Mouse (Mus musculus) forebrain, embryonic 16.5 days (tissue): Measurements from ENCODE around the gene Kcnk7. TPM values are rescaled to one million over a fixed set of nuclear protein-coding genes. Genes with fewer than 3 reads are reported as not detected.

ENCODE experiments used
- ATAC-seq: fragments of 200-750 bp; cut with Nextera tagmentation; 2 replicates; pipeline ENCODE4 v1.8.0; 2017; ENCODE audit warnings: mild to moderate bottlenecking, moderate library complexity
- H3K27ac ChIP-seq: fragments of 300-500 bp; sonication (generic); 2 replicates; pipeline ENCODE4 v1.5.1; 2014; ENCODE audit warnings: low read length, control low read depth
- H3K27me3 ChIP-seq: fragments of 300-500 bp; sonication (generic); replicated peaks from 2 replicates; pipeline ENCODE4 v1.6.1; 2014; ENCODE audit warnings: low read length; ENCODE audit not compliant: control insufficient read depth, insufficient read depth
- H3K36me3 ChIP-seq: fragments of 300-500 bp; sonication (generic); 2 replicates; pipeline ENCODE4 v1.6.1; 2014; ENCODE audit not compliant: control insufficient read depth, insufficient read depth
- H3K4me1 ChIP-seq: fragments of 300-500 bp; sonication (generic); replicated peaks from 2 replicates; pipeline ENCODE4 v1.6.1; 2014; ENCODE audit warnings: low read length; ENCODE audit not compliant: control insufficient read depth, insufficient read depth
- H3K4me2 ChIP-seq: fragments of 300-500 bp; sonication (generic); 2 replicates; pipeline ENCODE4 v1.6.1; 2014; ENCODE audit warnings: mild to moderate bottlenecking, low read length, control low read depth
- H3K4me3 ChIP-seq: fragments of 300-500 bp; sonication (generic); replicated peaks from 2 replicates; pipeline ENCODE4 v1.5.1; 2014; ENCODE audit warnings: mild to moderate bottlenecking, low read length, control low read depth
- H3K9ac ChIP-seq: fragments of 300-500 bp; sonication (generic); replicated peaks from 2 replicates; pipeline ENCODE4 v1.6.1; 2014; ENCODE audit warnings: low read depth, low read length, control low read depth
- H3K9me3 ChIP-seq: fragments of 300-500 bp; sonication (generic); 2 replicates; pipeline ENCODE4 v1.6.1; 2016; ENCODE audit warnings: low read length; ENCODE audit not compliant: control insufficient read depth
- WGBS: fragments of 180-500 bp; shearing (Covaris S2); extraction: QIAGEN DNeasy Blood & Tissue Kit; methylation state at CpG from one replicate; pipeline ENCODE4 v1.1.7; 2014; 5-methylcytosine and 5-hydroxymethylcytosine counted together
- polyA plus RNA-seq: library from polyadenylated mRNA; unstranded; fragments of >200 nt; fragmentation: Nextera tagmentation; extraction: Ambion mirVana; gene quantifications from 2 replicates; pipeline ENCODE4 v1.2.1, GENCODE M21; 2015

The Kcnk7 gene
- polyA plus RNA-seq = 0.24 and 0.48 TPM in 2 replicates

GRCm38 (mm10) chr19:5704163-5704800 lies at the start of gene Kcnk7:
Kcnk7 (plus strand) TSS chr19:5704367.
- H3K27ac ChIP-seq = no peak within 1 kb of the TSS; the same call in 1 of the 2 replicates
- peaks cover 30% of the 10 kb centered on the region for H3K36me3 ChIP-seq

GRCm38 (mm10) chr19:5654720-5655298 lies 49.4 kb upstream of the Kcnk7 start:
- Histone ChIP-seq H3K4me2 (peak overlapping the region; percentile 73), H3K27ac (no peak overlapping the region), H3K9me3 (no peaks in the 10 kb centered on the region), H3K4me1 (peaks cover 12% of the 10 kb centered on the region), H3K4me3 (peak overlapping the region; percentile 48), H3K27me3 (peaks cover 12% of the 10 kb centered on the region), H3K9ac (peak overlapping the region; percentile 56), H3K36me3 (no peaks in the 10 kb centered on the region)
- 0 out of 2 replicates have a peak, but pooled peaks have one; percentile 23 for ATAC-seq
- WGBS = 7% methylated on average over 43 of the region's 43 CpGs

More at GRCm38 (mm10) chr19:5704163-5704800, at the start of gene Kcnk7:
- no peaks in the 10 kb centered on the region for H3K4me1 ChIP-seq
- H3K27me3 ChIP-seq = no peaks in the 10 kb centered on the region
- H3K4me2 ChIP-seq = no peak within 1 kb of the TSS
- 77% methylated on average over 17 of the region's 17 CpGs for WGBS
- H3K4me3 ChIP-seq = no peak within 1 kb of the TSS
- no peak within 1 kb of the TSS for H3K9ac ChIP-seq
- no peaks in the 10 kb centered on the region for H3K9me3 ChIP-seq
- 0 out of 2 replicates have a peak, but pooled peaks have one; percentile 5 for ATAC-seq

GRCm38 (mm10) chr19:5660942-5661751 lies 43.0 kb upstream of the Kcnk7 start:
- Histone ChIP-seq H3K27me3 (no peaks in the 10 kb centered on the region), H3K4me3 (no peak overlapping the region), H3K9me3 (no peaks in the 10 kb centered on the region), H3K36me3 (peaks cover 9% of the 10 kb centered on the region; the same call in 1 of the 2 replicates), H3K27ac (no peak overlapping the region), H3K4me1 (peaks cover 9% of the 10 kb centered on the region), H3K4me2 (no peak overlapping the region), H3K9ac (no peak overlapping the region)
- no peak for ATAC-seq
- WGBS = 85% methylated on average over 16 of the region's 16 CpGs

- Histone ChIP-seq H3K4me3 (no peak overlapping the region), H3K4me2 (peak overlapping the region; percentile 4; the same call in 1 of the 2 replicates), H3K27me3 (no peaks in the 10 kb centered on the region), H3K4me1 (peaks cover 9% of the 10 kb centered on the region), H3K9ac (no peak overlapping the region), H3K27ac (no peak overlapping the region), H3K9me3 (no peaks in the 10 kb centered on the region), H3K36me3 (peaks cover 10% of the 10 kb centered on the region; the same call in 1 of the 2 replicates)
- no peak for ATAC-seq
- 83% methylated on average over 8 of the region's 8 CpGs for WGBS
Observed at GRCm38 (mm10) chr19:5662310-5662709, 41.9 kb upstream of the Kcnk7 start.

GRCm38 (mm10) chr19:5662981-5663913 lies 40.9 kb upstream of the Kcnk7 start, which contains the start of gene Sipa1:
Sipa1 (minus strand) TSS chr19:5663707.
- H3K4me3 ChIP-seq = peak within 1 kb of the TSS; percentile 39
- 2% methylated on average over 31 of the region's 32 CpGs for WGBS
- peaks cover 9% of the 10 kb centered on the region for H3K4me1 ChIP-seq
- ATAC-seq = peak; percentile 92
- H3K9ac ChIP-seq = peak within 1 kb of the TSS; percentile 51
- H3K9me3 ChIP-seq = no peaks in the 10 kb centered on the region
- no peak within 1 kb of the TSS for H3K27ac ChIP-seq
- peak within 1 kb of the TSS; percentile 51 for H3K4me2 ChIP-seq
- H3K27me3 ChIP-seq = no peaks in the 10 kb centered on the region
- peaks cover 10% of the 10 kb centered on the region; the same call in 1 of the 2 replicates for H3K36me3 ChIP-seq

- H3K9me3 ChIP-seq = no peaks in the 10 kb centered on the region
- no peak overlapping the region for H3K4me2 ChIP-seq
- no peak overlapping the region for H3K27ac ChIP-seq
- no peak overlapping the region for H3K4me3 ChIP-seq
- 93% methylated on average over 10 of the region's 10 CpGs for WGBS
- H3K36me3 ChIP-seq = peaks cover 10% of the 10 kb centered on the region; the same call in 1 of the 2 replicates
- no peak overlapping the region for H3K9ac ChIP-seq
- H3K27me3 ChIP-seq = no peaks in the 10 kb centered on the region
- peaks cover 9% of the 10 kb centered on the region for H3K4me1 ChIP-seq
- ATAC-seq = no peak
Observed at GRCm38 (mm10) chr19:5664669-5665257, 39.4 kb upstream of the Kcnk7 start.

GRCm38 (mm10) chr19:5665465-5665864 lies 38.7 kb upstream of the Kcnk7 start:
- peaks cover 9% of the 10 kb centered on the region for H3K4me1 ChIP-seq
- WGBS = 91% methylated on average over 15 of the region's 15 CpGs

GRCm38 (mm10) chr19:5666386-5666785 lies 37.8 kb upstream of the Kcnk7 start:
- peaks cover 9% of the 10 kb centered on the region for H3K4me1 ChIP-seq
- peaks cover 18% of the 10 kb centered on the region for H3K36me3 ChIP-seq
- no peaks in the 10 kb centered on the region for H3K27me3 ChIP-seq
- H3K4me2 ChIP-seq = no peak overlapping the region
- H3K9me3 ChIP-seq = no peaks in the 10 kb centered on the region
- H3K9ac ChIP-seq = no peak overlapping the region
- H3K27ac ChIP-seq = no peak overlapping the region
- no peak overlapping the region for H3K4me3 ChIP-seq
- ATAC-seq = no peak
- WGBS = 85% methylated on average over 18 of the region's 18 CpGs

More at GRCm38 (mm10) chr19:5665465-5665864, 38.7 kb upstream of the Kcnk7 start:
- Histone ChIP-seq H3K4me2 (no peak overlapping the region), H3K27me3 (no peaks in the 10 kb centered on the region), H3K27ac (no peak overlapping the region), H3K36me3 (peaks cover 12% of the 10 kb centered on the region), H3K4me3 (no peak overlapping the region), H3K9me3 (no peaks in the 10 kb centered on the region), H3K9ac (no peak overlapping the region)
- no peak for ATAC-seq
